Mouse (Mus musculus) CD8-positive naive resting alpha-beta T cell, adult 2 months (primary cell): ENCODE results near the gene 4930469K13Rik.

Experiments
- DNase-seq, 2 experiments: peaks; one replicate each; pipeline ENCODE4 v3.0.0; 2022; ENCODE audit warnings: low read depth in 2 of 2, low spot score in 2 of 2

4930469K13Rik gene

GRCm38 (mm10) chr11:34079542-34080464, 18.6 kb downstream of the 4930469K13Rik start:
- DNase-seq, result no peak

GRCm38 (mm10) chr11:34078581-34078980, 19.8 kb downstream of the 4930469K13Rik start:
- DNase-seq, result no peak

- no peak for DNase-seq
Observed at GRCm38 (mm10) chr11:34077870-34078269, 20.5 kb downstream of the 4930469K13Rik start.

GRCm38 (mm10) chr11:34073776-34074175, 24.6 kb downstream of the 4930469K13Rik start:
- DNase-seq, result peak; percentile 30 to 55

GRCm38 (mm10) chr11:34072309-34072708, 26.0 kb downstream of the 4930469K13Rik start:
- DNase-seq, result no peak

- DNase-seq, result no peak
Observed at GRCm38 (mm10) chr11:34070596-34070995, 27.8 kb downstream of the 4930469K13Rik start.

- DNase-seq, result peak; percentile 61 to 75
Observed at GRCm38 (mm10) chr11:34063702-34064485, 34.5 kb downstream of the 4930469K13Rik start.

- no peak for DNase-seq
Observed at GRCm38 (mm10) chr11:34063257-34063656, 35.1 kb downstream of the 4930469K13Rik start.

GRCm38 (mm10) chr11:34061740-34062139, 36.6 kb downstream of the 4930469K13Rik start:
- no peak for DNase-seq

GRCm38 (mm10) chr11:34058960-34059359, 39.4 kb downstream of the 4930469K13Rik start:
- no peak for DNase-seq

- DNase-seq, result no peak
Observed at GRCm38 (mm10) chr11:34058332-34058731, 40.0 kb downstream of the 4930469K13Rik start.

- DNase-seq, result no peak
Observed at GRCm38 (mm10) chr11:34056715-34057114, 41.6 kb downstream of the 4930469K13Rik start.

GRCm38 (mm10) chr11:34054031-34054727, 44.2 kb downstream of the 4930469K13Rik start:
- no peak for DNase-seq

GRCm38 (mm10) chr11:34053031-34053818, 45.1 kb downstream of the 4930469K13Rik start:
- DNase-seq, result no peak

- no peak for DNase-seq
Observed at GRCm38 (mm10) chr11:34050643-34051042, 47.7 kb downstream of the 4930469K13Rik start.

GRCm38 (mm10) chr11:34050063-34050462, 48.3 kb downstream of the 4930469K13Rik start:
- no peak for DNase-seq

GRCm38 (mm10) chr11:34049125-34049379, 49.3 kb downstream of the 4930469K13Rik start:
- DNase-seq, result no peak

GRCm38 (mm10) chr11:34048375-34049124, 49.8 kb downstream of the 4930469K13Rik start:
- no peak for DNase-seq

- no peak for DNase-seq
Observed at GRCm38 (mm10) chr11:34047542-34047937, 50.8 kb downstream of the 4930469K13Rik start.
